Mouse (Mus musculus) embryo, embryonic 10.5 days (tissue): ENCODE results near the gene Smad3.

ENCODE experiments used
- DNase-seq: peaks from one replicate; pipeline ENCODE4 v3.0.0-alpha.2; 2015; ENCODE audit warnings: low spot score

Gene Smad3

GRCm38 (mm10) chr9:63699145-63699544, 58.6 kb downstream of the Smad3 start:
- no peak for DNase-seq

- no peak for DNase-seq
These were observed 59.3 kb downstream of the Smad3 start for GRCm38 (mm10) chr9:63698320-63699045.

- DNase-seq = no peak
These were observed 60.2 kb downstream of the Smad3 start for GRCm38 (mm10) chr9:63697606-63698005.

- DNase-seq = peak; percentile 69
These were observed 61.2 kb downstream of the Smad3 start for GRCm38 (mm10) chr9:63696463-63697105.

- DNase-seq = no peak
These were observed 65.8 kb downstream of the Smad3 start for GRCm38 (mm10) chr9:63691960-63692359.

- DNase-seq = no peak
These were observed 67.3 kb downstream of the Smad3 start for GRCm38 (mm10) chr9:63690511-63690910.

- no peak for DNase-seq
These were observed 70.3 kb downstream of the Smad3 start for GRCm38 (mm10) chr9:63687413-63688015.

- no peak for DNase-seq
These were observed 72.4 kb downstream of the Smad3 start for GRCm38 (mm10) chr9:63685352-63685751.

GRCm38 (mm10) chr9:63684277-63684676, 73.5 kb downstream of the Smad3 start:
- no peak for DNase-seq

GRCm38 (mm10) chr9:63682943-63683342, 74.9 kb downstream of the Smad3 start:
- DNase-seq = no peak

- no peak for DNase-seq
These were observed 75.5 kb downstream of the Smad3 start for GRCm38 (mm10) chr9:63682301-63682700.

GRCm38 (mm10) chr9:63678076-63678475, 79.7 kb downstream of the Smad3 start:
- no peak for DNase-seq

- no peak for DNase-seq
These were observed 80.2 kb downstream of the Smad3 start for GRCm38 (mm10) chr9:63677621-63678020.

GRCm38 (mm10) chr9:63674613-63675012, 83.2 kb downstream of the Smad3 start:
- DNase-seq = no peak

GRCm38 (mm10) chr9:63673494-63673805, 84.3 kb downstream of the Smad3 start:
- DNase-seq = no peak

- DNase-seq = no peak
These were observed 84.8 kb downstream of the Smad3 start for GRCm38 (mm10) chr9:63672797-63673493.

GRCm38 (mm10) chr9:63669816-63670215, 88.0 kb downstream of the Smad3 start:
- DNase-seq = no peak

GRCm38 (mm10) chr9:63668621-63669020, 89.2 kb downstream of the Smad3 start:
- DNase-seq = peak; percentile 37

- DNase-seq = no peak
These were observed 90.4 kb downstream of the Smad3 start for GRCm38 (mm10) chr9:63667373-63667724.

GRCm38 (mm10) chr9:63666612-63667372, 91.0 kb downstream of the Smad3 start:
- no peak for DNase-seq

GRCm38 (mm10) chr9:63664792-63665646, 92.8 kb downstream of the Smad3 start:
- peak; percentile 42 for DNase-seq
